Mouse (Mus musculus) ES-Bruce4 (cell line): Measurements from ENCODE around the gene Specc1.

ENCODE experiments used
- CTCF ChIP-seq: IDR thresholded peaks from one replicate; pipeline ENCODE4 v1.8.1; 2011; ENCODE audit warnings: low read depth, low read length
- EP300 ChIP-seq: IDR thresholded peaks from 2 replicates; pipeline ENCODE4 v1.6.1; 2011; ENCODE audit warnings: low read depth, low read length; ENCODE audit not compliant: insufficient read depth

GRCm38 (mm10) chr11:61982828-61983227 is 26.3 kb downstream of the Specc1 start:
- TF ChIP-seq CTCF: no peak
- no peak for TF ChIP-seq EP300
